Mouse (Mus musculus) embryonic fibroblast, embryonic 13.5 days (primary cell): ENCODE results near the gene Ecsit. TPM values are rescaled to one million over a fixed set of nuclear protein-coding genes. Genes with fewer than 3 reads are reported as not detected.

ENCODE experiments used
- H3K27ac ChIP-seq: 2 replicates; pipeline ENCODE4 v1.5.1; 2012; ENCODE audit warnings: low read length, control low read depth, inconsistent platforms; ENCODE audit not compliant: insufficient read depth
- H3K4me1 ChIP-seq: 2 replicates; pipeline ENCODE4 v1.6.1; 2011; ENCODE audit warnings: low read length; ENCODE audit not compliant: control insufficient read depth, insufficient read depth
- H3K4me3 ChIP-seq: 2 replicates; pipeline ENCODE4 v1.5.1; 2011; ENCODE audit warnings: mild to moderate bottlenecking, control low read depth, low read length; ENCODE audit not compliant: insufficient read depth
- CTCF ChIP-seq: IDR thresholded peaks from 2 replicates; pipeline ENCODE4 v1.5.1; 2011; ENCODE audit warnings: mild to moderate bottlenecking, control low read depth, low read length, moderate library complexity, borderline replicate concordance; ENCODE audit not compliant: insufficient read depth
- POLR2A ChIP-seq: IDR thresholded peaks from 2 replicates; pipeline ENCODE4 v1.6.1; 2011; ENCODE audit warnings: low read depth, mild to moderate bottlenecking, control low read depth, low read length, moderate library complexity
- polyA plus RNA-seq: library from polyadenylated mRNA; stranded (reverse); fragments of >200 nt; gene quantifications from 2 replicates; pipeline ENCODE4 v1.2.4, GENCODE M21; 2011; ENCODE audit warnings: low read depth; ENCODE audit not compliant: missing spikeins, insufficient read length

Gene Ecsit
- polyA plus RNA-seq, 1 experiment: 16.5 TPM

GRCm38 (mm10) chr9:22037826-22038225 lies 47.4 kb downstream of the Ecsit start:
- Histone ChIP-seq H3K4me3 (no peak overlapping the region), H3K27ac (no peak overlapping the region), H3K4me1 (no peaks in the 10 kb centered on the region)
- TF ChIP-seq CTCF (no peak), POLR2A (no peak)

DNA sequence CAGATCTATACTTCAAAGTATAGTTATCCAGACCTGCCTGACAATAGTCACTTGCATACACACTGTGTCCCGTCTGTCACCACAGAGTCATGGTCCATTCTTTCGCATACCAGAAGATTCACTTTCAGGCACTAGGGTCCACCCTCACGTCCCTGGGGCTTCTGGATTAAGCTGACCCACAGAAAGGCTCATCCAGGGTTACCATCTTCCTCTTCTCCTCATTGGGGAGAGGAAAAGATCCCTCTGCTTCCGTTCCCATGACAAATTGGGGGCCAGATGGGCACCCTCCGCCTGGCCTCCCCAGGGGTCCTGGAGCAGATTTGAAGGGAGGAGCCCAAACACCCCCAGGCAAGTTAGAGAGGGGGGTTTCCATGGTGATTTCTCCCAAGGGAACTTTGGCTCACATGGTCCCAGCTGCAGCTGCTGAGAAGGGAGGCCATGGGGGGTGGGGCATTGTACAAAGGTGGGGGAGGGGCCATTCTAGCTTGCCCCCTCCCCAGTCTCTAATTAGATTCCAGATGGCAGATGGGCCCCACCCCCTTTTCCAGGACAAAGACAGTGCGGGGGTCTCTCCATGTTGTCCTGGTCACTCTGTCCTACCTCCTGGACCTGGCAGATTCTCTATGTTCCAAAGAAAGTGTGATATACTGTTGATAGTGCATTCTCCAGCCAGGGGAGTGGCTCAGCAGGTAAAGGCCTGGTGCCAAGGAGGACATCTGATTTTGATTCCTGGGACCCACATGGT lies 49.8 kb downstream of the Ecsit start:
- TF ChIP-seq CTCF: no peak
- TF ChIP-seq POLR2A: no peak
- Histone ChIP-seq H3K4me3 (no peak overlapping the region), H3K4me1 (no peaks in the 10 kb centered on the region), H3K27ac (no peak overlapping the region)

GRCm38 (mm10) chr9:22030386-22030785 lies 54.9 kb downstream of the Ecsit start:
- no peak for TF ChIP-seq POLR2A
- TF ChIP-seq CTCF: no peak
- Histone ChIP-seq H3K27ac (no peak overlapping the region), H3K4me3 (no peak overlapping the region), H3K4me1 (no peaks in the 10 kb centered on the region)

DNA sequence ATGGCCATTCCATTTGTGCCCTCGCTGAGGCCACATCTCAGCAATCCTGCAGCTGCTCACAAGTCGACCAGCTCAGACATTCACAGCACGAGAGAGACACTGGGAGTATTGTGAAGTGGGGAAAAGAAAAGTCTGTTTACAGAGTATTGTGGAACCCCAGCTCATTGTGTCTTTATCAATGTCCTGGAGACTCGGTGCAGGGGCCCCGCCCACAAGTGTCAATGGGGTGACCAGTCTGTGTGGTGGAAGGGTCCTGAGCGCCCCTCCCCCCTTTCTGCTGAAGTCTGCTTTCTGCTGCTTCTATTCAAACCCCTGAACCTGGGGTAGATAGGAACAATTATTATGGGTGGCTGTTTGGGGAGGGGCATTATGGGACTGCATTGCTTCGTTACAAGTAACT lies 56.8 kb downstream of the Ecsit start:
- Histone ChIP-seq H3K4me3 (no peak overlapping the region), H3K27ac (no peak overlapping the region), H3K4me1 (no peaks in the 10 kb centered on the region)
- TF ChIP-seq POLR2A (no peak), CTCF (no peak)

DNA sequence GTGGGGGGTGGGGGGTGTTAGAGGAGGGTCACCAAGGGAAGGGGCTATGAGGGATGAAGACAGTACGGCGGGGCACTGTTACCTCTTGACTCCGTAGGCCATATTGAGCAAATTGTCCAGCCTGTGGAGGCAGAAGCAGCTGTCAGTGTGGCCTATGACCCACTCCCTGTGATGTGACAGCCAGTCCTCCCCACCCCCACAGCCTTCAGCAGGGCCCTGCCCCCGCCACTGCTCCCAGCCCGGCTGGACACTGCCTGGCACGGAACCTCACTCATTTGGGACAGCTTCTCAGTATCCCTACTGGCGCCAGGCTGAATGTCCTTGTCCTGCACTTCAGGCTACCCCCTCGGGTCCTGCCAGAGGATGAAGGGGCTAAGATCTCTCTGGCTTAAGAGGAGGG lies 60.6 kb downstream of the Ecsit start:
- H3K4me3 ChIP-seq: no peak overlapping the region
- TF ChIP-seq CTCF: no peak
- TF ChIP-seq POLR2A: no peak

More for the DNA sequence above, 60.6 kb downstream of the Ecsit start:
- Histone ChIP-seq H3K4me1 (peaks cover 8% of the 10 kb centered on the region), H3K27ac (no peak overlapping the region)

Other genes with a start within 250 kb of the Ecsit start
- gene Angptl8, start 249.9 kb downstream of the Ecsit start, polyA plus RNA-seq: not detected in 2 replicates
- gene Dock6, start 232.8 kb downstream of the Ecsit start, polyA plus RNA-seq: 15.9 and 18.6 TPM in 2 replicates
- 6.7 and 13.5 TPM in 2 replicates for gene Rab3d, start 167.2 kb downstream of the Ecsit start, polyA plus RNA-seq
- gene Ccdc159, start 158.0 kb downstream of the Ecsit start, polyA plus RNA-seq: 5.6 and 6.2 TPM in 2 replicates
- gene Tmem205, start 157.9 kb downstream of the Ecsit start, polyA plus RNA-seq: 21.0 and 25.4 TPM in 2 replicates
- 13.1 and 14.9 TPM in 2 replicates for gene Plppr2, start 148.4 kb downstream of the Ecsit start, polyA plus RNA-seq
- 5.7 and 6.9 TPM in 2 replicates for gene Swsap1, start 129.7 kb downstream of the Ecsit start, polyA plus RNA-seq
- gene Epor, start 121.9 kb downstream of the Ecsit start, polyA plus RNA-seq: not detected in 2 replicates
- gene Rgl3, start 96.0 kb downstream of the Ecsit start, polyA plus RNA-seq: 1.2 and 2.4 TPM in 2 replicates
- gene Ccdc151, start 82.8 kb downstream of the Ecsit start, polyA plus RNA-seq: 0.32 TPM in 1 of 2 replicates, not detected in the other
- gene Prkcsh, start 82.6 kb downstream of the Ecsit start, polyA plus RNA-seq: 144 and 153 TPM in 2 replicates
- not detected in 2 replicates for gene Elavl3, start 33.4 kb downstream of the Ecsit start, polyA plus RNA-seq
- not detected in 2 replicates for gene Gm49318, start 14.2 kb downstream of the Ecsit start, polyA plus RNA-seq
- 4.4 and 5.4 TPM in 2 replicates for gene Zfp653, start 14.1 kb downstream of the Ecsit start, polyA plus RNA-seq
- 203 and 419 TPM in 2 replicates for gene Cnn1, start 13.8 kb upstream of the Ecsit start, polyA plus RNA-seq
- 65.2 and 69.7 TPM in 2 replicates for gene Elof1, start 31.7 kb upstream of the Ecsit start, polyA plus RNA-seq
- 3.7 and 5.2 TPM in 2 replicates for gene Acp5, start 50.3 kb upstream of the Ecsit start, polyA plus RNA-seq
- 20.4 and 21.5 TPM in 2 replicates for gene Pigyl, start 71.4 kb upstream of the Ecsit start, polyA plus RNA-seq
- gene Zfp872, start 102.7 kb upstream of the Ecsit start, polyA plus RNA-seq: not detected in 2 replicates
- 35.7 and 38.8 TPM in 2 replicates for gene Zfp809, start 140.3 kb upstream of the Ecsit start, polyA plus RNA-seq
- 3.3 and 3.6 TPM in 2 replicates for gene Zfp599, start 174.5 kb upstream of the Ecsit start, polyA plus RNA-seq
- gene Zfp810, start 222.2 kb upstream of the Ecsit start, polyA plus RNA-seq: 12.9 and 13.5 TPM in 2 replicates